Mouse (Mus musculus): ENCODE results near the gene Cpt1a. TPM values are rescaled to one million over a fixed set of nuclear protein-coding genes. Genes with fewer than 3 reads are reported as not detected.
A peak's percentile ranks its signal among the peaks of the same experiment; 100 is the strongest.

Gene Cpt1a
- polyA plus RNA-seq, 1 experiment, result not detected

DNA sequence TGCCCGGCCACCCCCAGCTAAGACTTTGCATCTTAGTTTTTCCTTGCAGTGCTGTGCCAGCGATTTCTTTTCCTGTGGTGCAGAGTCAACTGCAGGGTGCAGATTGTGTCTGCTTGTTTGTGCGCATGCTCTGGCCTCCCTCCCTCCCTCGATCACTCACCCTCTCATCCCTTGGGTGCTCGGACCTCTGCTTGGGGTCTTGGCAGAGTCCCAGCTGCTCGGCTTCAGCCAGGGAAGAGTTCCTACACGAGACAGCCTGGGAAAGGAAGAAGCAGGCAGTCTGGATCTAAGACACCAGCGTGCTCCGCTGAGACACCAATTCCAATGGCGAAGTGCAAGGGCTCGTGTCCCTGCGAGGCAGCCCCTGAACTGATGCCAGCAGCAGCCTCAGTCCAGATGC lies 51.2 kb downstream of the Cpt1a start:
- no peaks in the 10 kb centered on the region for H3K4me1 ChIP-seq (ENCODE audit: control insufficient read depth, insufficient read depth, low read length)
- TF ChIP-seq POLR2A (IDR thresholded peaks at IDR 0.05; ENCODE audit: insufficient read depth, low read depth, low read length), result no peak
- no peak for TF ChIP-seq CTCF (IDR thresholded peaks at IDR 0.05; ENCODE audit: insufficient read depth, low read depth, low read length)
- H3K4me3 ChIP-seq (ENCODE audit: insufficient read depth, low read depth, low read length), result no peak overlapping the region
- H3K27ac ChIP-seq (ENCODE audit: insufficient read depth, low read depth, low read length), result no peak overlapping the region
- 65% methylated on average over 12 of the region's 12 CpGs for WGBS

DNA sequence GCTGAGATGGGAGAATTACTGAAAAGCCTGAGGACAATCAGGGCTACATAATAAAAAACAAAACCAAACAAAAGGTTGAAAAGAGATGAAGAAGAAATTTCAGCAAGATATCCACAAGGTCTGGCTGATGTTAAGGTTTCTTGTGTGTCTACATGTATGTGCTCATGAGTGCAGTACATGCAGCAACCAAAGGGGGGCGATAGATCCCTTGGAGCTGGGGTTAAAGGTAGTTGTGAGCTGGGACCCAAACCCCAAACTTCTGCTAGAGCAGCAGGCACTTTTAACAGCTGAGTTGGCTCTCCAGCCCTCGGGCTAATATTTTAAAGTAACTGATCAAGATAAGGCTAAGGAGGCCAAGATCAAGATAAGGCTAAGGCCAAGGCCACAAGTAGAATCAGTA lies 51.9 kb downstream of the Cpt1a start:
- no peak overlapping the region for H3K27ac ChIP-seq (ENCODE audit: insufficient read depth, low read depth, low read length)
- no peak overlapping the region for H3K4me3 ChIP-seq (ENCODE audit: insufficient read depth, low read depth, low read length)
- no peaks in the 10 kb centered on the region for H3K4me1 ChIP-seq (ENCODE audit: control insufficient read depth, insufficient read depth, low read length)
- TF ChIP-seq CTCF (IDR thresholded peaks at IDR 0.05; ENCODE audit: insufficient read depth, low read depth, low read length) (no peak), POLR2A (IDR thresholded peaks at IDR 0.05; ENCODE audit: insufficient read depth, low read depth, low read length) (no peak)
- WGBS, result 65% methylated on average over 2 of the region's 2 CpGs

DNA sequence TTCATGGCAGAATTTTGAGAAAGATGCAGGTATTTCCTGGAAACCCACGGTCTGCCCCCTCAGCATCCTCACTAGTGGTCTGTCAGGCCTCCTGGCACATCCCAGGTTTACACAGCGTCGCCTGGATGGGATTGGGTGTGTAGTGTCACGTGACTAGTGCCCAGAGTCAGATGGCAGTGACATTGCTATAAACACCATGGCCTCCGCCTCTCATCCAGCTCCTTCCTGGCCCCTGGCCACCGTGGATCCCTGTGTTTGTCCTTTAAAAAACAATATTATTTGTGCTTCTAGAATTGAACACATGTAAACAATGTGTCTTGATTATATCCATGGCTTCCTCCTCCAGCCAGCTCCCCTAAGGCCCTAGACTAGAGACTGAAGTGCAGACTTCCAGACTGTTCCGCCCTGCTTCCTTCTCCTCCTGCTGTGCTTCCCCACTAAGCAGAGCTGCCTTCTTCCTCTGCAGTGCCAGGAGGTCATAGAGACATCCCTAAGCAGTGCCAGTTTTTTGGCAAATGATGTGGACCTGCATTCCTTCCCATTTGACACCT lies 53.9 kb downstream of the Cpt1a start:
- H3K4me1 ChIP-seq (ENCODE audit: control insufficient read depth, insufficient read depth, low read length), result no peaks in the 10 kb centered on the region
- TF ChIP-seq POLR2A (IDR thresholded peaks at IDR 0.05; ENCODE audit: insufficient read depth, low read depth, low read length), result no peak
- TF ChIP-seq CTCF (IDR thresholded peaks at IDR 0.05; ENCODE audit: insufficient read depth, low read depth, low read length), result no peak
- 72% methylated on average over 7 of the region's 7 CpGs for WGBS
- no peak overlapping the region for H3K4me3 ChIP-seq (ENCODE audit: insufficient read depth, low read depth, low read length)
- no peak overlapping the region for H3K27ac ChIP-seq (ENCODE audit: insufficient read depth, low read depth, low read length)

DNA sequence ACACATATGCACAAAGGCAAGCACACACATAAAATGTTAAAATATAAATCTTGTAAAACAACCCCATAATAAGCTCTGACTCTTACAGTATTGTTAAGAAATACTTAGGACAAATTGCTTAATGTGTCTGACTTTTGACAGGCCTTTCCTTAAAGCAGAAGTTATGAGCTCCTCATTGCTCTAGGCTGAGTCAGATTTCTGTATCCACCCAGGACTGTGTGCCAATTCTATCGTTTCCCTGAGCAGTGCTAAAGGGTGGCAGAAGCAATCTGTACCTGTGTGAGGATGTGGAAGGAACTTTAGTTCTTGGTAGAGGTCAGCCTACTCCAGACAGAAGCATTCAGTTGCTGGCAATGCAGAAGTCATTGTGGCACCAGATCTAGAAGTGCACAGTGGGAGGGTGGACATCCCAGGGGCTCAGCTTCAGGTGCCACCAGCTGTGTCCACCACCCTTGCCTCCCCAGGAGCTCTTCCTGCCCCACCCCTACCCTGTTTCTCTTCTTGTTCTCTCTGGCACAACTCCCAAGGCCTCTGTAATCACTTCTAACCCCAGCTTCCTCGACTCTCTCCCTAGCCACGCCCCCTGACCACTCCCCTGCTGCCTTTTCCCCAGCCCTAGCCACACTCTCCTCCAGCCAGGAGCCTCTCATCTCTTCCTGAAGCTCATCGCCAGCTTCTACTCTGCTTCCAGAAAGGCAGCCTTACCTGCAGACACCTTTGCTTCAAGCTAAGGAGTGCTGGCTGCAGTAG lies 55.0 kb downstream of the Cpt1a start:
- Histone ChIP-seq H3K4me1 (ENCODE audit: control insufficient read depth, insufficient read depth, low read length) (no peaks in the 10 kb centered on the region), H3K4me3 (ENCODE audit: insufficient read depth, low read depth, low read length) (no peak overlapping the region), H3K27ac (ENCODE audit: insufficient read depth, low read depth, low read length) (no peak overlapping the region)
- no peak for TF ChIP-seq CTCF (IDR thresholded peaks at IDR 0.05; ENCODE audit: insufficient read depth, low read depth, low read length)
- no peak for TF ChIP-seq POLR2A (IDR thresholded peaks at IDR 0.05; ENCODE audit: insufficient read depth, low read depth, low read length)
- WGBS, result 42% methylated on average over 4 of the region's 4 CpGs

DNA sequence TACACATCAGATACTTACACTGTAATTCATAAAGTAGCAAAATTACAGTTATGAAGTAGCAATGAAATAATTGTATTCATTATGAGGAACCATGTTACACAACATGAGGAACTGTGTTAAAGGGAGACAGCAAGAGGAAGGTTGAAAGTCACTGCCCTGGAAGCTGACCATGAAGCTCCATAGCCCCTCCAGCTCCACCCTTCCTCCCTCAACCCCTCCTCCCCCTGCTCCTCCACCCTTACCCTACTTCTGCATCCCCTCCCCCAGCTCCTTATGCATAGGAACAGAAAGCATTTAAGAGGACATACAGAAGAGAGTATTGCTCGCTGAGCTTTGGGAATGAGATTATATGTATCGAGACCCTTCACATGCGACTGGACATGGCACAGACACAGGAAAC lies 56.5 kb downstream of the Cpt1a start:
- no peaks in the 10 kb centered on the region for H3K4me1 ChIP-seq (ENCODE audit: control insufficient read depth, insufficient read depth, low read length)
- no peak overlapping the region for H3K4me3 ChIP-seq (ENCODE audit: insufficient read depth, low read depth, low read length)
- no peak overlapping the region for H3K27ac ChIP-seq (ENCODE audit: insufficient read depth, low read depth, low read length)
- TF ChIP-seq POLR2A (IDR thresholded peaks at IDR 0.05; ENCODE audit: insufficient read depth, low read depth, low read length) (no peak), CTCF (IDR thresholded peaks at IDR 0.05; ENCODE audit: insufficient read depth, low read depth, low read length) (no peak)
- WGBS, result 92% methylated on average over 3 of the region's 3 CpGs

DNA sequence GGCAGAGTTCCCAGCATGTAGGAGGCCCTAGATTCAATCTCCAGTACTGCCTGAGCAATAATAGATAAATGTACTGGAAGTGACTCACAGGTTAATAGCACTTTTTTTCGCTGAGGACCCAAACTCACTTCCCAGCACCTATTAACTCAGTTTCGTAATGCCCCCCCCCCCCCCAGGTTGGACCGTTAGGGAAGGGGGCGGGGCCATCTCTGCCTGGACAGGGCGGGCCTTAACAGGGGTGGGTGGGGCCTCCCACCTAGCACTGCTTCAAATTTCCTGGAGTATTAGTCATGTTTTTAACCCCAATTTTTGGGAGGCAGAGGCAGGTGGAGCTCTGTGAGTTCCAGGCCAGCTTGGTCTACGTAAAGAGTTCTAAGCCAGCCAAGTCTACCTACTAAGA lies 65.9 kb downstream of the Cpt1a start:
- H3K4me3 ChIP-seq (ENCODE audit: insufficient read depth, low read depth, low read length), result no peak overlapping the region
- peaks cover 9% of the 10 kb centered on the region for H3K4me1 ChIP-seq (ENCODE audit: control insufficient read depth, insufficient read depth, low read length)
- WGBS, result 69% methylated on average over 6 of the region's 6 CpGs
- H3K27ac ChIP-seq (ENCODE audit: insufficient read depth, low read depth, low read length), result no peak overlapping the region
- no peak for TF ChIP-seq POLR2A (IDR thresholded peaks at IDR 0.05; ENCODE audit: insufficient read depth, low read depth, low read length)
- no peak for TF ChIP-seq CTCF (IDR thresholded peaks at IDR 0.05; ENCODE audit: insufficient read depth, low read depth, low read length)

DNA sequence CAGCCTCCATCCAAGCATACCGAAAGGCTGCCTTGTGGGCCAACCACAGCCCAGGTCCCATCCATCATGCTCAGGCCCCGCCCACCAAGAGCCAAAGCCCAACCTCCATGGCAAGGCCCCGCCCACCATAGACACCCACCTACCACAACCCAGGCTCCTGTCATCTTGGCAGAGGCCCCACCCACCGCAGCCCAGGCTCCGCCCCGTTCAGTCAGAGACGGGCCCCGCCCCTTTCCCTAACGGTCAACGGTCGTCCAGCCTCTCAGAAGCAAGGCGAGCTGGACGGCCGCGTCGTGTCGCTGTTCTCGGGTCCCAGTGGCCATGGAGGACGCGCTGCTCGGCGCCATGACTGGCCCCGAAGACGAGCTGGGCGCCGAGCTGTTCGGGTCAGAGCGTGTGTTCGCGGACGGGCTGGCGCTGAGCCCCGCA lies 66.5 kb downstream of the Cpt1a start, which contains the start of gene Tesmin:
Gene Tesmin, plus strand, starts transcription at position 229 of the 429 bp plus-strand sequence.
- TF ChIP-seq CTCF (IDR thresholded peaks at IDR 0.05; ENCODE audit: insufficient read depth, low read depth, low read length) (no peak; the same call in 1 of the 2 replicates), POLR2A (IDR thresholded peaks at IDR 0.05; ENCODE audit: insufficient read depth, low read depth, low read length) (no peak)
- Histone ChIP-seq H3K4me3 (ENCODE audit: insufficient read depth, low read depth, low read length) (peak within 1 kb of the TSS; percentile 49), H3K27ac (ENCODE audit: insufficient read depth, low read depth, low read length) (no peak within 1 kb of the TSS), H3K4me1 (ENCODE audit: control insufficient read depth, insufficient read depth, low read length) (peaks cover 9% of the 10 kb centered on the region)
- WGBS, result 1% methylated on average over 33 of the region's 33 CpGs

DNA sequence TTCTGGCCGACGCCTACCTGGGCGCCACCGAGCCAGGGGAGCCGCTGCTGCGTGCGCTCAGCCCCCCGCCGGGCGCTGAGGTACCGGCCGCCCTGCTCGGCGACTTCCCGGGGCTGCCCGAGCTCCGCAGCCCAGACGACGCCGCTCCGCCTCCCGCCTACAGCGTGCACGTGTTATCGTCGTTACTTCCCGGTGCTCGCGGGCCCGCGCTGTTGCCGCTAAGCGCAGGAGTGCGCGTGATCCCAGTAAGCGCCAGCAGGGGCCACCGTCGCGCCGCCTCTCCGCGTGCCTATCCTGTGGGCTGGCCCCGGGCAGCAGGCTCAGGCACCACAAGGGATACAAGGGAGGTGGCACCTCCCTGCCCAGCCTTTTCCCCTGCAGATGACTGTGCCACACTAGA lies 67.0 kb downstream of the Cpt1a start:
- peak overlapping the region; percentile 49 for H3K4me3 ChIP-seq (ENCODE audit: insufficient read depth, low read depth, low read length)
- TF ChIP-seq CTCF (IDR thresholded peaks at IDR 0.05; ENCODE audit: insufficient read depth, low read depth, low read length), result peak; percentile 69; the same call in 1 of the 2 replicates
- no peak for TF ChIP-seq POLR2A (IDR thresholded peaks at IDR 0.05; ENCODE audit: insufficient read depth, low read depth, low read length)
- peaks cover 9% of the 10 kb centered on the region for H3K4me1 ChIP-seq (ENCODE audit: control insufficient read depth, insufficient read depth, low read length)
- no peak overlapping the region for H3K27ac ChIP-seq (ENCODE audit: insufficient read depth, low read depth, low read length)
- under 1% methylated on average over 43 of the region's 43 CpGs for WGBS

DNA sequence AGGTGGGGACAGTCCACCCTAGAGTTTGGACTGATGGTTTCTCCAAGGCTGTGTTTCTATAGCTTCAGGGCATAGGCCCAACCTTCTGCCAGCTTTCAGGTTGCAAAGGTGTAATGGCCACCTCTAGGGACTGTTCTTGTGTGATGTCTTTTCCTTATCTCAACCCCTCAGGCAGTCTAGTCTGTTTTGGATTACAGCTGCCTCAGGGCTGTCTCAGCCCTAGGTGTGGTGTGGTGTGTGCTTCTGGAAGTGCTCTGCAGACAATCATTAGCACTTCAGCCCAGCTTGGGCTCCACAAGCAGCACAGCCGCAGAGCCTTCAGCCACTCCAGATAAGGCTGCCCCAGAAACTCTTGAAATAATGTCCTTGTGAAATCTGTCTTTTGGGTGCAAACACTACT lies 70.2 kb downstream of the Cpt1a start:
- Histone ChIP-seq H3K27ac (ENCODE audit: insufficient read depth, low read depth, low read length) (no peak overlapping the region), H3K4me3 (ENCODE audit: insufficient read depth, low read depth, low read length) (no peak overlapping the region), H3K4me1 (ENCODE audit: control insufficient read depth, insufficient read depth, low read length) (peaks cover 9% of the 10 kb centered on the region)
- 86% methylated on average over 1 of the region's 1 CpGs for WGBS
- no peak for TF ChIP-seq CTCF (IDR thresholded peaks at IDR 0.05; ENCODE audit: insufficient read depth, low read depth, low read length)

Data from olfactory bulb, adult 2 months (tissue).